Mouse (Mus musculus): ENCODE measurements around the gene Rai1.

The Rai1 gene

DNA sequence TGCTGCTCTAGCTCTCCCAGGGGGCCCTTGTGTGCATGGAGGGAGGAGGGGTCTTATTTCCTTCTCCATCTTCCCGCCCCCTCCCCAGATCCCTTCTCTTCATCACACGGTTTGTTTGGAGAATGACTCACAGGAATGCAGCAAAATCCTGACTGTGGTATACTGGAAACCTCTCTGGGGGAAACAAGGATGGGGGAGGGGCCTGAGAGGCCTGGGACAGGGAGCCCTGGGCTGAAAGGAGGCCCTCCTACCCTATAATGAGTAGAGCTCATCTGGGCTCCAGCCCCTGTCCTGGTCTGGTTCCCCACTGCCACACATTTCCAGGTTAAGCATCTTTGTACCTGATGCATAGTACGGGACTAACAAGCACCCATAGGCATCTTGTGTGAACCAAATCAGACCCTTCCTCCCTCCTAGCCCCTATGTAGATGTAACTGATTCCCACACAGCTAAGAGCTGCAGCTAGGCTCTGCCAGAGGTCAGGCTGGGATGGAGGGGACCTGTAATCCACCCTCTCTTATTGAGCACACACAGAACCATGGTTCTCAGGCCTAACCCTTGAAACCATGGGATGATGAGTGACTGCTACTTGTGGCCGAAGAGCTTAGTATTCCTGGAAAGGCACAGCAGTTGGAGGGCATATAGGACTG, 23.2 kb downstream of the Rai1 start:
- DNase-seq (ENCODE audit: low spot score): no peak

DNA sequence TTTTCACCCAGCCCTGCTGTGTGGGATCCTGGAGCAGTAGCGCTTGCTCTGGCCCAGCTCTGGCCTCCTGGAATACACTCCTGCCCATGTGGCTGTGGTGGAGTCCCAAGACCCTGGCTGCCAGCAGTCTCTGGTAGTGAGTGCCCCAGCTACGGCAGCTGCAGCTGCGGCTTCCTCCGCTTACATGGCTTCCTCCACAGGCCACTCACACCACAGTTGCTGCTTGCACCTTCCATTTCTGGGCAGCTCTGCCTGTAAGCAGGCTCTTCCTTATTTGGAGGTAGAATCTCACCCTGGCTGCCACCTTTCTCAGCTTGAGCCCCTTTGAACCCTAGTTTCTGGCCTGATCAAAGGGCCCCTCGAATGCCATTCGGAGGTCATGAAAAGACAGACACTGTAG, 25.7 kb downstream of the Rai1 start:
- no peak for DNase-seq (ENCODE audit: low spot score)

DNA sequence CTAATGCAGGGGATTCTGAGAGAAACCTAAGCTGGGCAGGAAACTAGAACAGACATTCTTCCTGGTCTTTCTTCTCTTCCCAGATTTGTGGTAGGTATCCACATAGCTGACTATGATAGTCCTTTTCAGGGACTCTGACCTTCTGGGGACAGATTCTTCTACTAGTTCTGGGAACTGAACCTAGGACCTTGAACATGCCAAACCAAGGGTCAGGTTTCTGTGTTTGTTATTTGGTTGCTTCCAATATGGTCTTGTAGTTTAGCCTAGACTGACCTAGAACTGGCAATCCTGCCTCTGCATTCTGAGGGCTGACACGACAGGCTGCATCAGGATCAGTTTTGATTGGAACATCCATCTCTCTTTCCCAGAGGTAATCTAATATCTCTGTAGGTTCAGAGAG, 27.2 kb downstream of the Rai1 start:
- no peak for DNase-seq (ENCODE audit: low spot score)

DNA sequence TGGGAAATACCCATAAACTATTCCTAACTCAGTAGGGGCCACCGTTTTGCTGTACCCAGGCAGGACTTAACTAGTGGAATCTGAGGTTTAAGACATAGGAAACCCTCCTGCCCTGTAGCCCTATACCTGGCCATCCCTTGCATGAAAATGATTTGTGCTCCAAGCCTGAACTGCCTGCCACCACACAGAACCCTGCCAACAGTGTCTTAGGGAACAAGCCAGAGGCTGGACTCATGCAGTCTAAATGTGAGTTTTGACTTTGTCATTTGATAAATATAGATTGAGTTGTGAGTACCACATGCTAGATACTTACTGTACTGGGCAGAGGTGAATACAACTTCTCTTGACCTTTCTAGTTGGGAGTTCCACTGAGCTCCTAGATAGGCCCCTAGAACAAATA, 31.7 kb downstream of the Rai1 start:
- DNase-seq (ENCODE audit: low spot score): no peak

DNA sequence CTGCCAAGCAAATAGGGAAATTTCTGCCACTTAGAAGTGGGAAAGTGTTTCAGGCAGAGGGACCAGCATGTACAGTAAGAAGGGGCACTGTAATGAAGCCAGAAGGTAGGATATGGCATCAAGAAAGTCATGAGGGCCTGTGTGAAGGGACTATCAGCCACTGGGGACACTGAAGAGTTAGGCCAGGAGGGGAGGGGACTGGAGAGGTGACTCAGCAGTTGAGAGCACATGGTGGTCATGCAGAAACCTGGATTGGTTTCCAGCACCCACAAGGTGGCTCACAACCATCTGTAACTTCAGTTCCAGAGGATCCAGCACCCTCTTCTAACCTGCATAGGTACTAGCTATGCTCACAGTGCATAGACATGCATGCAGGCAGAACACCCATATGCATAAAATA, 32.4 kb downstream of the Rai1 start:
- DNase-seq (ENCODE audit: low spot score): no peak

DNA sequence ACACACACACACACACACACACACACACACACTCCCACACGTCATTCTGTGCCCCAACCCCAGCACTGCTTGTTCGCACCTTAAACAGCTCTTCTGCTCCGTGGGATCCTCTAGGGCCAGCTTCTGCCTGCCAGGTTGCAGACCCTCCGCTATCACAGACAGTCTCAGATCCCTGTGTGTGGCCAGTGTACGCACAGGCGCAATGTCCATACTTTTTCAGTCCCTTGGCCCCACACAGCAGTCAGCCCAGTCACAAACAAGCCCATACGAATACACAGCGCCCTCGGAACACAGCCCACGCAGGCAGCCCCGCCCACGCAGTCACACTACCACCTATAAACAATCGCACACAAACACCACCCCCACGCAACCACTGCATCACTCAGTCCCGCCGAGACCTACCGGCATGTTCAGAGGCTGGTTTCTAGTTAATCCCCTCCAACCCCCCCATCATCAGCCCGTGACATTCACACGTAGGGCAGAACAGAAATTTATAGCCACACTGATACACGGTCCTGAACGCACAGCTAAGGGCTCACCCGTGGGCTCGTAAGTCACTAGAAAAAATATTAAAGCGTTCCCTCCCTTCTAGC, 34.4 kb downstream of the Rai1 start:
- no peak for DNase-seq (ENCODE audit: low spot score)

DNA sequence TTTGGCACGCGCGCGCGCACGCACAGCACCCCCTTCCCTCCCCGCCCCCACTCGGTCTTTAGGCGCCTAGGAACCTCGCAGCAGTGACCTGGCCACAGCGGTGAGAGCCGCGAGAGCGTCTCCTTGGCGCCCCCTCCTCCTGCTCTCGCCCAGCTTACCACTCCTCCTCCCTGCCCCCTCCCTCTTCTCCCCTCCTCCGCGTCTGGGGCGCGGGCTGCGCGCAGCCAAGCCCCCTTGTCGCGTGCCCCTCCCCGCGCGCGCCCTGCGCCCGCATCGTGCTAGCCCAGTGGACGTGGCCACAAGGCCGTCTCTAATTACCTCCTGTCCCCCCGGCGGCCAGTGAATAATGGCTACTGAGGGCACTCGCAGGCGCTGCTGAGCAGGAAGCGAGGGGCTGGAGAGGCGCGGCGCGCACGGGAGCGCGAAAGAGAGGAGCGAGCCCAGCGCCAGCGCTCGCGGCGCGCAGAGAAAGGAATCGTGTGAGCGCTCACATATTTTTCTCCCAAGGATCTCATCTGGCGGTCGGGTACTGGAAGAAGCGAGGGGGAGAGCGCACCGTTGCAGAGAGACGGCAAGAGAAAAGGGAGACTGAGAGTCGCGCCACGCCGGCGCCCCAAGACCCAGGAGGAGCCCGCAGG, 35.0 kb downstream of the Rai1 start:
- DNase-seq (ENCODE audit: low spot score): no peak

DNA sequence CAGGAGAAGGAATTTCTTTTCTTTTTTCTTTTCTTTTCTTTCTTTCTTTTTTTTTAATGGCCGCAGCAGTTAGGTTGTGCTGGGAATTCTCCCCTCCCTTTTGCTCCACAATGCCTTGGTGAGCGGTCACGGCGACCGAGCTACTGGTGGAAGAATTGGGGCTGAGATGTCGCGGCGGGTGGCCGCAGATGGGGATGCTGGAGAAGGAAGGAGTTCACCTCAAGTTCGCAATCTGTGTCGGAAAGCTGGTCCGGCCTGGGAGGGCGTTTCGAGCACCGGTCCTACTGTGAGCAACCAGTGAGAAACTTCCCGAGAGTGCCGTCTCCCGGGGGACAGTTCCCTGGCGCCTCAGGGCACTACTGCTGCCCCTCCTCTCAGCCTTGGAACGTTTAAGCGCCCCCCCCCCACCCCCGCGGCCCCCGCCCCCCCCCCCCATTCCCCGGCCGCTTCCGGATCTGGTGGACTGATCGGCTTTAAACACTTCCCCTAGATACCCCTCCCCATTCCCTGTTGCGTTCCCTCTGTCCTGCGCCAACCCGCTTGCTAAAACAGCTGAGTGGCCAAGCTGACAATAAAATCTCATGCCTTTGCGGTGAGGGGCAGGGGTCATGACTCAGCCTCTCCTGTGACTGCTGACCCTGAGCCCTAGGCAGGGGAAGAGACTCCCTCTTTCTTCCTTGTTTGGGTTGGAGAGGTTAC, 35.9 kb downstream of the Rai1 start:
- DNase-seq (ENCODE audit: low spot score): no peak

DNA sequence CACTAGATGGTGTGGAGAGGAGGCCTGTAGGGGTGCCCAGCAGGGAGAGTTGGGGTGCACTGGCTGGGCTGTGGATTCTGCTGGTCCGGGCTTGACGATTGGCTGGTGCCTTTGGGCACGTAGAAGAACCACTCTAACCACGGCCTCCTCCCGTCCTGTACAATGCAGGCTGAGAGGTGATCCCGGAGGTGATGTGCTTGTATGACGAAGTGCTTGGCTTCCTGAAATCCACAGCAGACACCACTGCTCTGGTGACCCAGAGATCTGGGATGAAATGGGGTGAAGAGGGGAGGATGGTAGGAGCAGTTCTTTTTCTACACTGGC, 36.4 kb downstream of the Rai1 start:
- DNase-seq (ENCODE audit: low spot score): no peak

DNA sequence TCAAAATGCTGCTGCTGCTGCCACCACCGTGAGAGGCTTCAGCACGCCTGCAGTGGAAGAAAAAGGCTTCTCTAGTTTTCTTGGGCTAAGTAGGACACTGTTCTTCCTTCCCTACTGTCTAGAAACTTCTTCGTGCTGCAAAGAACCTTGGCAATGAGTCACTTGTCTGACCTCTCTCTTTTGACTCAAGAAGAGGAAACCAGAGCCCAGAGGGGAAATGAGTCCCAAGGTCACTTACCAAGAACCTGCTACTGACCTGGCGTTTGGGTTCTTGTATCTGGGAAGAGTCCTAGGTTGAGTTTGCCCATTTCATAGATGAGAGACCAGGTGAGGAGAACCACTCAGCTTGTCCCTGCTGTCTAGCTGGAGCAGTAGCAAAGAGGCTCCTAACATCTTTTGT, 38.3 kb downstream of the Rai1 start:
- no peak for DNase-seq (ENCODE audit: low spot score)

DNA sequence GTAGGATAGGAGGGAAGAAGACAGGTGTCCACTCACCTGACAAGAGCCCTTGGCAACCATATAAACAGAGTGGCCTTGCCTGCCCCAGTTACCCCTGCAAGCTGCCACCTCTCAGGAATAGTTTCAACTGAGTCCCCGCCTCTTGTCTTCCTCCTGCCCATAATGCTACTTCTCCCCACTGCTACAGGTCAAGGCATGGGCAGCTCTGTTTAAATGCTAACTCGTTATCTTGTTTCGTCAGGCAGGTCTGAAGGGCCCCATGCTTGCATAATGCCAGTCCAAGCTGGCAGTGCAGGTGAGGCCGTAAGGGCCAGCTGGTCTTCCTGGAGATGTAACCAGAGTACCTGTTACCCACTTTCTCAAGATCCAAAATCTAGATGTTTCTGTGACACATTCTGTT, 41.4 kb downstream of the Rai1 start:
- DNase-seq (ENCODE audit: low spot score): no peak

DNA sequence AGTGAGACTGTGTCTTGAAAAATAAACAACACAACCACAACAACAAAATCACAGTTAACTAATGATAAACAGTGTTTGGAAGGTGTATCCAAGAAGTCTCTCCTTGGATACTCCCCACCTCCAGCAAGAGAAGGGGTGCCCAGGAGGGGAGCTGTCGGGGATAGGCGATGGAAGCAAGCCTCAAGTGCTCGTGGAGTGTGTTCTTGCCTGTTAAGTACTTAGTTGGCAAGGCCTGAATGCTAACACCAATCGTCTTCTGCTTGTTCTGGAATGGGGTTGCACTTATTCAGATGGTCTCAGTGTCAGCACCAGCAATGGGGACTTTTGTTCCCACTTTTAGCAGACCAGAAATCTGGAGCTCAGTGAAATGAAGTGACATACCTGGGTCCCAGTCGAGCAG, 43.8 kb downstream of the Rai1 start:
- DNase-seq (ENCODE audit: low spot score): no peak

DNA sequence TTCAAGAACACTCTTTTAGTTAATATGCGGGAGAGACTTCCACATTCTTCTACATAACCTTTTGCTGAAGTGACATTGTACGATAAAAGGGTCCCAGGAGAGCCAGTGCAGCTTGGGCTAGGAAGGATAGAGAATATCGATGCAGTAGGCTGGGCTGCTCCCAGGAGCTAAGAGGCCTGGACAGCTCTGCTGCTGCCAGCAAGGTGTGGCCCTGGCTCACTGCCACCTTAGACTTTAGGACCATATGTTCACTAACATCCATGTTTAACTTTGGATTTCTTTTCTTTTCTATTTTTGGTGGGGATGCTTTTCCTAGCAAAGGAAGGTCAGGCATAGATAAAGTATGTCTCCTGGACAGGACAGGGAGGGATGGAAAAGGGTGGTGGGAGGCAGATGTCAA, 44.3 kb downstream of the Rai1 start:
- DNase-seq (ENCODE audit: low spot score): no peak

DNA sequence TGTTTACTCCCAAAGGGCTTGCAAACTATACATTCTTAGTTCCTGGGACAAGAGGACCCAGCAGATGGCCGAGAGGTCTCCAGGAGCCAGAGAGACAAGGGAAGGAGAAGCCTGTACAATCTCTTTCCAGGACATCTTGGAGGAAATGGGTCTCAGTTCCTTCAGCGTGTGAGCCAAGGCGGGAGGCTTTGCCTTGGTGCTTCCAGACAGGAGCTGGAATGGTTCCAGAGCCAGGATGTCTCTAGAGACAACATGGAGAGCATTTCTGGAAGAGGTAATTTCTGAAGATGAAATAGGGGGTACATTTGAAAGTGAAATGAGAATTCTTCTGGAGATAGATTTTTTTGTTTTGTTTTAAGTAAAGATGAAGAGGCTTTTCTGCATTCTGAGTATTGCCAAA, 45.9 kb downstream of the Rai1 start:
- no peak for DNase-seq (ENCODE audit: low spot score)

DNA sequence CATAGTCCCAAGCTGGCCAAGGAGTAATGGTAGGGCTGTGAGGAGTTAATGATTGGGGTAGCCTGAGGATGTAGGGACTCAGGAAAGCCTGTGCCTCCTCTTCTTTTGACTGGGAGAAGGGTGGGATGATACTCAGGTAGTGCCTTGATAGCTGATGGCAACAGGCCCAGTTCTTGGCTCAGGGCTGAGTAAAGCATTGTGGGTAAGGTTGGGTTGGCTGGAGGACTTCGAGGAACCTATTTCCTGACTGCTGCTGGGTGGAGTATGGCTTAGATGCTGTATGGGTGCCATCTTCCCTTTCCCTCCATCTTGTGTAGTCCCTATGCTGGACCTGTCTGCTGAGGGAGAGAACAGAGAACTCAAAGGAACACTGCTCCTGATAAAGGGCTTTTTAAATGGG, 47.5 kb downstream of the Rai1 start:
- DNase-seq (ENCODE audit: low spot score): no peak

DNA sequence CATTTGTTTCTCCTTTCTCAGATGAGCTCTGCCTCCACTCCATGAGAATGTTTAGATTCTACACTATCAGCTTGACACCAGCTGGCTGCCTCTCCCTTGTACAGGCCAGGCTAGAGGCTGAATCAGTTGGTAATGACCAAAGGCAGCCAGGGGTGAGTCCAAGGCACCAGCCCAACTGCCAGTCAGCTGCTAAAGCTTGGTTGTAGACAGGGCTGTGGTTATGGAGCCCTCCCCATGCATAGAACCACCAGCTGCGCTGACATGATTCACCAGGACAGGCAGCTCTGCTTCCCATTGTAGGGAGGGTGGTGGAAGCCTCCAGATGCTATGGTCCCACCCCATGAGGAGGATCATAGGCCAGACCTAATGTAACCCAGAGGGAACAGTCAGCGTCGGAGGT, 49.1 kb downstream of the Rai1 start:
- no peak for DNase-seq (ENCODE audit: low spot score)

DNA sequence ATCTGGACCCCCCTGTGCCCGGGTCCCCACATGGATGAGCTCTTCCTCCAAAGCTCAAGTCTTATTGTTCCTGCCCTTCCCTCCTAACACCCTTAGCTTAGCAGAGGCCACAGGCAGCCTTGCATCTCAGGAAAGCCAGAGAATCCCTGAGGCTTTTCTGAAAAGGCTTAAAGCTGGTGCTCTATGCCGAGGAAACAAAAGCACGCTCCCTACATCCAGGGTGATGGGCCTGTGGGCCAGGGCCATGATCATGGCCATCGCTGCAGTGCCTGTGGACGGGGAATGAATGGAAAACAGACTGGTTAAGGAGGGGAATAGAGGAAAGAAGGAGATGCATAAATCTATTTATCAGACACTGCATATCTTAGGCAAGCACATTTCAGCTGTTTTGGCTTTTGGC, 50.9 kb downstream of the Rai1 start:
- DNase-seq (ENCODE audit: low spot score): no peak

DNA sequence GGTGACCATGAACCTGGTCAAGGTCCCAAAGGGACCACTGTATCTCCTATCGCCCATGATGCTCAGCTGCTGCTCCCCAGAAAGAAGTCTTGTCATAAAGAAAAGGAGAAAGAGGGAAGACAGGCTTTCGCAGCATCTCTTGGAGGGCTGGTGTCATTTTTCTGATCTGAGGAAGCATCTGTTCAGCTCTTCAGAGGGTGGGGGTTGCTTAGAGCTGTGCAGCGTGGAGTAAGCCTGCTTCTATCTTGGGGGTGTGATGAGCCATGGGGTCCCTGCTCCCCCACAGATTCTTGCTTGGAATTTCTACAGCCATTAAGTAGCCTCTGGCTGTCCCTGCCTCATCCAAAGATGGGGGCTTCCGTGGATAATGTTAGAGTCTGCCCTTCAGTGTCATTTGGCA, 53.5 kb downstream of the Rai1 start:
- no peak for DNase-seq (ENCODE audit: low spot score)

DNA sequence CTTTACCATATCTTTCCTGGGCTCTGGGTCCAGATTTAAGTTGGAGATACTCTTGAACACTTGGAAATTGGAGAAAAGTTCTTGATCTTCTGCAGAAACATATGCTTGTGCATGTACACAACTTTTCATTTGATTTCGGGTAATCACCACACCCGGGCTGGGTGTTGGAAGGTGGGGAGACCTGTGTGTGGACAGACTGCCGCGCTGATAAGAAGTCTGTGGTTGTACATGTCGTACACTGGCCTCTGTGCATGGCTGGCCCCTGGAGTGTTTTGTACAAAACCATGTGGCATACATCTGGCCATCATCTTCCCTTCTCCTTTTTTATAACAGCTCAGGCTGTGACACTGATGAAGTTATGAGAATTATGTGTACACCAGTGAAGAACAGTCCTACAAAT, 55.1 kb downstream of the Rai1 start:
- DNase-seq (ENCODE audit: low spot score): no peak

DNA sequence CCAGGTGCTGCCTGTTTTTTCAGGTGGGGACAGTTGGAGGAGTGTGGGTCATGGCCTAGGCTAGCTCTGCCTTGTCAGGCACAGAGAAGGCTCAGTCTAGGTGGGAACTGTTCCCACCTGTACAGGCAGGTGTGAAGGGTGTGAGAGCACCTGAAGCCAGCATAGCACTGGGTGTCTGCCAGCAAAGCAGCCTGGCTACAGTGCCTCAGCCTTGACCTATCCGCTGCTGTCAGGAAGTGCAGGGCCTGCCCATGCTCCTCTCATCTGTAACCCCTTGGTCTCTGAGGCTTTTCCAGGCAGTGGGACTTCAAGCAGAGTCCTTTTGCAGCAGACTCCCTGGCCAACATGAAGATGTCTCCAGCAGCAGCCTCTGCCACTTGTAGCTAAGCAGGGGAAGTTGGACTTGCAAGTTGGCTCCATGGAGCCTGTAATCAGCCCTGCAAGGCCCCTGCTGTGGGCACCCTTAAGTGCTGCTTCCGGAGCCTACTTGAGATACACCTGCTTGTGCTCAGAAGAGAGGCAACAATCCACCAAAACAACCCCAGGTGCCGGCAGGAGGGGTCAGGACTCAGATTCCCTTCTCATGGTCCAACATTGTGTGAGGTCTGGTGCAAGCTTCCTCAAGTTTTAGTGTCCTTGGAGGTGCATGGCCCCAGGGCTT, 55.8 kb downstream of the Rai1 start:
- no peak for DNase-seq (ENCODE audit: low spot score)

DNA sequence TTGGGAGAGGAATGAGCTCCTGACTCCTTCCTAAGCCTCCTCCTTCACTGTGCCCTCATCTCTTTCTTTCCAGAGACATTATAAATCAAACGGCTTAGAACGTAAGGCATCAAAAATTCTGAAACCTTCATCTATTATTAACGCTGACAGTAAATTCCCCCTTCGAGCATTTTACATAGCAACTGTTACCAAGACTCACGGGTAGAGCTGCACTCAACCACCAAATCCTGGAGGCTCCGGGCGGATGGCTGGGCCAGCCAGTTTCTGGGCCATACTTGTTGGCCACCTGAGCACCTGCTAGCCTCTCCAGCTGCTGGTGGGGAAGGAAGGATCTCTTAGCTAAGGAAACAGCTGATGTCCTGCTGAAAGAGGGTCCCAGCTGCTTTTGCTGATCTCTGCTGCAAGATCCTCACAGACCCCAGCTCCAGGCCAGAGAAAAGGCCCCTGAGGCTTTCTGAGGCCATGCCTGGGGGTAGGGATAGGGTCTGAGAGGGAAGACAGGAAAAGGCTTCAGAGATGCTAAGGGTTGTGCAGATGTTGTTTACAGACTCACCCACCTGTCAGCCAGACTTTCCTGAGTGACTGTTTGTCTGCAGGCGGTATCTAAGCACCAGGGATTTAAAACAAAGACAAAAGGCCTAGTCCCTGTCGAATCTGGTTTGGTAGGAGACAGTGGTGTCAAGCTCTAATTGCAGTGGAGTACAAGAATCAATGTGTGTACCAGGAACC, 56.5 kb downstream of the Rai1 start:
- no peak for DNase-seq (ENCODE audit: low spot score)

DNA sequence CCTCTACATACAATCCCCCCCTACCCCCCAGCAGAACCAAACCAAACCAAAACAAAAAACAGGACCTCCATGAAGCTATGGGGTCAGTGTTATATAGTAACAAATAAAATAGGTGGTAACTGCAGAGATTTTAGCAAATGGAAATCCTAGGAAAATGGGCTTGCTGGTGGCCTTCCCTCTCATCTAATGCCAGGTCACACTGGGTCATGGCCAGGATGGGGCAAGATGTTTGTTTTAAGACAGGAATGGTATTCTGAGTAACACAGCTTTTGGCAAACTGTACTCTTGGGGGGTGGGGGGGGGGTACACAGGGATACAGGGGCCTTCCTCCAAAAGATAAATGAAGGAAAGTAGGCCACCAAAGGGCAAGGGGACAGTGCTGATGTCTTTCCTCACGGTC, 57.7 kb downstream of the Rai1 start:
- no peak for DNase-seq (ENCODE audit: low spot score)
